Mouse (Mus musculus): ENCODE results near the gene Zfp13.
A peak's percentile ranks its signal among the peaks of the same experiment; 100 is the strongest.
"Not testable (repeated sequence)": the region's sequence is repeated elsewhere in the genome, so short reads cannot be mapped to it uniquely, and the experiment has no call there.

Gene Zfp13

GRCm38 (mm10) chr17:23598582-23599552 lies at the start of gene Zfp13:
Zfp13 (minus strand) TSS chr17:23599487.
- peak; percentile 63 to 72 for DNase-seq (ENCODE audit: low spot score in 2 of 2)

GRCm38 (mm10) chr17:23645894-23646293 lies 46.6 kb upstream of the Zfp13 start:
- no peak for DNase-seq (ENCODE audit: low spot score in 2 of 2)

GRCm38 (mm10) chr17:23644613-23645495 lies 45.6 kb upstream of the Zfp13 start, which contains the start of gene Mmp25:
Mmp25 (minus strand) TSS chr17:23645277.
- no peak for DNase-seq (ENCODE audit: low spot score in 2 of 2)

GRCm38 (mm10) chr17:23631241-23631640 lies 32.0 kb upstream of the Zfp13 start:
- no peak for DNase-seq (ENCODE audit: low spot score in 2 of 2)

DNA sequence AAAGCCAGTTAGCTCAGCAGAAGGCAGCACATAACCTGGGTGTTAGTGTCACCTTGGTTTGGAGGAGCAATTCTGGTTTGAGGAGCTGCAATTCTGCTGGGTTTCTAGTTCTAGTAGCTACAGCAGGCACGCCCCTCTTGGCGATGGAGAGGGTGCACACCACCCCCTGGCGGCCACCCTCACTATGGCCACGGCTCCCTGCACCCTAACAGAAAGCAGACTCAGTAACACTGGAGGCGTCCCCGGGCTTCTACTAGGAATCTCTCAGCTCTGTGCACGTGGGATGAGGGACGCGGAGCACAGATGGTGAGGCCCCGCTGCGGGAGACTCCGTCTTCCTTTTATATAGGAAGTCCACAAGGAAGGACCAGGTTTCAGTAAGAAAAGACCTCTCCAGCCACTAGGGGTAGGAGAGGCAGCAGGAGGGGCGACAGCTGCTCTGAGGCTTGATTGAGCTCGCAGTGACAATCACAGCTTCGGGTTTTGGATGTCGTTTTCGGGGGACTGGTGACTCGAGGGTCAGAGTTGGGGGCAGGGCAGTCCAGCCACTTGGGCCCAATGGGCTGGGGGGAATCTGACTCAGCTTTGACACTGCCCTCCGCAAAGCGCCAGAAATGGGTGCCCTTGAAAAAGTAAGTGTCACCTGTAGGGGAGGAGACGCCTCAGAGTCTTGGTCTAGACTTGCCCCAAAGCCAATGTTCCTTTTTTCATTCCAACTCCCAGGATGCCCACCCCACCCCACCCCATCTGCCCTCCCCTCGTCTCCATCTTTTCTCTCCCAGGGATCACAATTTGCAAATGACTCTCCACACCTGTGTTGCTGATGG lies 31.1 kb upstream of the Zfp13 start:
- DNase-seq (ENCODE audit: low spot score in 2 of 2), result peak; percentile 75 to 79

- DNase-seq (ENCODE audit: low spot score in 2 of 2), result no peak
Measured at GRCm38 (mm10) chr17:23627813-23628212, 28.5 kb upstream of the Zfp13 start.

DNA sequence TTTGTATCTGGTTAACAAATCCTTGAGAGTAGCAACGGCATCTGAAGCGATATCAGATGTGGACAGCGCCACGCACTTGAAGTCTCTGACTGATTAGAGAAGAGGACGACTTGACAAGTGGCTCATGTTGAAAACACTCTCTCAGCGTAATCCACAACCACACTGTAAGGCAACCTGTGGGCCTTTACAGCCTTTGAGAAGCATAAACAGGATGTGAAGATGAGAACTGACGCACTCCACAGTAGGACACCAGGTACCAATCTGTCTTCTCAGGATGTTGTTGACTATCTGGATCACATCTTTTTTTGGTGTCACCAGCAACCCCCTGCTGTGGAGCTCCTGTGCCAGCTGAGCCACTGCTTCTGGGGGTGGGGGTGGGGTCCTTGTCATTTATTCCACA lies 21.1 kb upstream of the Zfp13 start:
- DNase-seq (ENCODE audit: low spot score in 2 of 2), result no peak

DNA sequence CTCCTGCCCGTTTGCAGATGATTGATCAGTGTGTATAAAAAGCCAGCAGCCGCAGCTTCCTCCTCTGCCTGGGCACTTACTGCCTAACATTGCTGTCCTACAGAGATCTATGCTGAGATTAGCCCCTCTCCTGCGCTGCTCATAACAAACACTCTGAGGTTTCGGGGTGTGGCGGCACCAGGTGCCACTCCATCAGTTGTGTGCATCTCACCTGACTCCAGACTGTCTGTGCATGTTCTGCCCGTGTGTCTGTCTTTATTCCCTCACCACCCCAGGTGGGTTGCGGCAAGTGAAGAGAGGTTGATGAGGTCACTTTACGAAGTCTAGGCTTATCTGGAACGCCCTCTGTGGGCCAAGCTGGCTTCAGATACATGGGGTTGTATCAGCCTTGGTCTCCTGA lies 17.8 kb upstream of the Zfp13 start:
- DNase-seq (ENCODE audit: low spot score in 2 of 2), result no peak

DNA sequence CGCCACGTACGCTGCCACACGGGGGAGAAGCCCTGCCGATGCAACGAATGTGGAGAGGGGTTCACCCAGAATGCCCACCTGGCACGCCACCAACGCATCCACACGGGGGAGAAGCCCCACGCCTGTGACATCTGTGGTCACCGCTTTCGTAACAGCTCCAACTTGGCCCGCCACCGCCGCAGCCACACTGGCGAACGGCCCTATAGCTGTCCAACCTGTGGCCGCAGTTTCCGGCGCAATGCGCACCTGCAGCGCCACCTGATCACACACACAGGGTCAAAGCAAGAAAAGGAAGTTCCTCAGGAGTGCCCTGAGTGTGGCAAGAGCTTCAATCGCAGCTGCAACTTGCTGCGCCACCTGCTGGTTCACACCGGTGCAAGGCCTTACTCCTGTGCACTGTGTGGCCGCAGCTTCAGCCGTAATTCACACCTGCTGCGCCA lies 11.1 kb upstream of the Zfp13 start:
- peak in 1 of 2 experiments; percentile 25 for DNase-seq (ENCODE audit: low spot score in 2 of 2)

- no peak for DNase-seq (ENCODE audit: low spot score in 2 of 2)
Measured at GRCm38 (mm10) chr17:23609612-23610011, 10.3 kb upstream of the Zfp13 start.

DNA sequence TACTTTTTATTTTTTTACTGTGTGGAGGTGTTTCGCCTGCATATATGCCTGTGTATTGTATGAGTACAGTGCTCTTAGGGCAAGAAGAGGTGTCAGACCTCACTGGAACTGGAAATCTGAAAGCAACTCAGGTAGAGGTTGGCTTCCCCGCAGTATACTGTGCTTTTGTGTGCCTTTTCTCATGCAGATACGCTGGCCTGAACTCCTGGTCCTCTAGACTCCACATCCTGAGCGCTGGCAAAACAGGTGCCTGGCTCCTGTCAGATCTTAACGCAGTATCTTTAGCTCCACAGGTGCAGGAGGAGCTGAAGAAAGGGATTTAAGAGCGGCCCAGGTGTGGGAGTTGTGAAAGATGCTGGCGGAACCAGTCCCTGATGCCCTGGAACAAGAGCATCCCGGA lies 5.9 kb upstream of the Zfp13 start:
- no peak for DNase-seq (ENCODE audit: low spot score in 2 of 2)

DNA sequence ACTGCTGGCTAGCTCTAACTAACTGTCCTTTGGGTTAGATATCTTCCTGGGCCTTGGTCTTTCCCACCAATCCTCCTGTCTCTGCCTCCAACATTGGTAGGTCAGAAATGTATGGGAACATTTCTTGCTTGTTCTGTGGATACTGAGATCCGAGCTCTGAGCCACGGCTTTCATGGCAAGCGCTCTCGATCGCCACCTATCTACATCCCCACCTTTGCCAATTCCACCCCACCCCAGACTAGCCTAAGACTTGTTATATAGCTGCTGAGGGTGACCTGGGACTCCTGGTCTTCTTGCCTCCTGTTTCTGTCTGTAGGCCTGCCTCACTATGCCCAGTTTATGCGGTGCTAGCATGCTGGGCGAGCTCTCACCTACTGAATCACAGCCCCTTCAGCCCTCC lies 5.1 kb upstream of the Zfp13 start:
- DNase-seq (ENCODE audit: low spot score in 2 of 2), result no peak

GRCm38 (mm10) chr17:23603542-23603941 lies 4.3 kb upstream of the Zfp13 start:
- no peak for DNase-seq (ENCODE audit: low spot score in 2 of 2)

- DNase-seq (ENCODE audit: low spot score in 2 of 2), result no peak
Measured at GRCm38 (mm10) chr17:23603077-23603476, 3.8 kb upstream of the Zfp13 start.

GRCm38 (mm10) chr17:23601836-23602585 lies 2.7 kb upstream of the Zfp13 start:
- no peak for DNase-seq (ENCODE audit: low spot score in 2 of 2)

GRCm38 (mm10) chr17:23600641-23601622 lies 1.6 kb upstream of the Zfp13 start, which contains the start of gene Zscan10:
Zscan10 (plus strand) TSS chr17:23600856.
- no peak for DNase-seq (ENCODE audit: low spot score in 2 of 2)

GRCm38 (mm10) chr17:23599605-23600063 lies 347 bp upstream of the Zfp13 start:
- no peak for DNase-seq (ENCODE audit: low spot score in 2 of 2)

- not testable (repeated sequence) for DNase-seq (ENCODE audit: low spot score in 2 of 2)
Measured at GRCm38 (mm10) chr17:23595139-23595538, 4.1 kb downstream of the Zfp13 start.

DNA sequence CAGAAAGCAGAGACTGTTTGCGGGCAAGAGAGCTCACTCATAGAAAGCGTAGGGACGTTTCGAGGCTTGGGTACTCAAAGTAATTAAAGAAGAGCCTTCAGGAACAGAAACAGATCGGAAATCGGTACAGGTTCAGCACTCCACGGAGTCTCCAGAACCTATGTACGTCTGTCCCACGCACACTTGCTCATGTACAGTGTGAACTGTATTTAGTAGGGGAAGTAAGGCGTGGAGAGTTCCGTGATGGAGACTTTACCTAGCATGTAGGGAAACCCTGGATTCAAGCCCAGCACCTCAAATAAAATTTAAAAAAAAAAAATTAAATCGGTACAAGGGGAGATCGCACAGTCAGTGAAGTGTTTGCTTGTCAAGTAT lies 6.4 kb downstream of the Zfp13 start:
- no peak for DNase-seq (ENCODE audit: low spot score in 2 of 2)

Measured in frontal cortex, postnatal 10 days (tissue).